In the genomic region with DNA sequence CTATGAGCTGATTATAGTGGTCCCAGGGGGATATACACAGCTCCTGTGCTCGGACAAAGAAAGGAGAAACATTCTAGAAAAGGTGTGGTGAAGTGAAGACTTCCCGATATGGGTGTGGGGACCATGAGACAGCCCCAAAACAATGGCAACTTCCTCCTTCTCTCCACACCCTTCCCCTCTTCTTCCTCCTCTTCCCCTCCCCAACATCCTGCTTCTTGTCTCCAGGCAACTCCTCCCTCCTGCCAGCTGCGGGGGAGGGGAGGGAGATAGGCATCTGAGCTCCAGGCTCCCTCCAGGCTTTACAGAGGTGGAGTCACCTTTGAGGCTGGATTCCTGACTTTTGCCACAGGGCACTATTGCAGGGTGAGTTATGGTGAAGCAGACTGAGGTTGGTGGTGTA, we compare ENCODE assay signal across 14 mouse cellular contexts. TPM values are rescaled to one million over a fixed set of nuclear protein-coding genes. Genes with fewer than 3 reads are reported as not detected.
DNase-seq lines count a peak whose midpoint lies in the region; ATAC-seq lines count a peak whose summit lies in the region.
"Had no signal": no experiment of that assay in that cellular context is flagged by ENCODE, and none has a peak within 500 bp of the region (broad histone marks: within the 10 kb centered on the region; RNA-seq: fewer than 3 reads in every experiment).

No protein-coding gene starts in this region.

- H3K9ac ChIP-seq in kidney, embryonic 15.5 days = no peak overlapping the region
- H3K9ac ChIP-seq: embryonic facial prominence, embryonic 12.5 days; forebrain, postnatal 0 days; hindbrain, embryonic 13.5 days; liver, postnatal 0 days had no signal

- WGBS in kidney, embryonic 15.5 days = 37% methylated on average over 3 of the region's 3 CpGs

- no peak for ATAC-seq in kidney, embryonic 15.5 days (replicated peaks; ENCODE audit: low FRiP score)
- ATAC-seq in monocyte, adult 5-6 weeks (replicated peaks; ENCODE audit: insufficient number of reproducible peaks, low FRiP score, low TSS enrichment, poor library complexity, severe bottlenecking) = peak; percentile 60
- ATAC-seq: forebrain, postnatal 0 days; liver, postnatal 0 days had no signal

- no peak overlapping the region for H3K4me2 ChIP-seq in kidney, embryonic 15.5 days
- H3K4me2 ChIP-seq: embryonic facial prominence, embryonic 12.5 days; hindbrain, embryonic 13.5 days had no signal

- H3K36me3 ChIP-seq in kidney, embryonic 15.5 days = no peaks in the 10 kb centered on the region
- H3K36me3 ChIP-seq: embryonic facial prominence, embryonic 12.5 days; hindbrain, embryonic 13.5 days had no signal

- no peak overlapping the region for H3K27ac ChIP-seq in kidney, embryonic 15.5 days
- H3K27ac ChIP-seq: embryonic facial prominence, embryonic 12.5 days; hindbrain, embryonic 13.5 days; left cerebral cortex, adult 2 months had no signal

- H3K9me3 ChIP-seq in kidney, embryonic 15.5 days (replicated peaks) = no peaks in the 10 kb centered on the region
- H3K9me3 ChIP-seq: embryonic facial prominence, embryonic 12.5 days; hindbrain, embryonic 13.5 days had no signal

- H3K4me1 ChIP-seq in kidney, embryonic 15.5 days = peaks cover 8% of the 10 kb centered on the region; the same call in 1 of the 2 replicates
- H3K4me1 ChIP-seq: embryonic facial prominence, embryonic 12.5 days; hindbrain, embryonic 13.5 days had no signal

- no peaks in the 10 kb centered on the region for H3K27me3 ChIP-seq in kidney, embryonic 15.5 days
- H3K27me3 ChIP-seq: embryonic facial prominence, embryonic 12.5 days; hindbrain, embryonic 13.5 days had no signal

- DNase-seq in kidney, adult 11 months = peak; percentile 37
- DNase-seq in ZHBTc4 (ENCODE audit: low read depth, low spot score) = peak; percentile 78
- DNase-seq in kidney, postnatal 14 days = peak; percentile 56
- no peak for DNase-seq in left cerebral cortex, adult 18-20 months (ENCODE audit: low spot score in 2 of 2)
- DNase-seq in spleen, postnatal 4 days (ENCODE audit: low spot score in 2 of 2) = no peak
- no peak for DNase-seq in spleen, postnatal 14 days (ENCODE audit: low spot score in 2 of 2)
- DNase-seq: forebrain, postnatal 0 days; liver, postnatal 0 days; thymus, postnatal 25 days had no signal

- H3K4me3 ChIP-seq in kidney, embryonic 15.5 days (replicated peaks) = no peak overlapping the region
- H3K4me3 ChIP-seq: embryonic facial prominence, embryonic 12.5 days; hindbrain, embryonic 13.5 days; left cerebral cortex, adult 2 months had no signal

RNA-seq across cellular contexts. Expression of gene Ropn1l, which starts 40.6 kb away (rescaled TPM):
- 3.0 and 3.4 TPM in 2 replicates for polyA plus RNA-seq in kidney, embryonic 15.5 days (2015; fragmentation: Nextera tagmentation; extraction: Ambion mirVana)
- 0.29 to 3.7 TPM (median 1.2 TPM) in 3 replicates for total RNA-seq in monocyte, adult 5-6 weeks (2017)
- total RNA-seq in left cerebral cortex, adult 18-20 months (2021) = 1 to 10 TPM in 1 of 2 experiments, under 1 TPM in 1; 0.40 to 1.2 TPM

RNA-seq across cellular contexts. Expression of gene Ankrd33b, which starts 45.4 kb away (rescaled TPM):
- 6.2 and 6.5 TPM in 2 replicates for polyA plus RNA-seq in kidney, embryonic 15.5 days (2015; fragmentation: Nextera tagmentation; extraction: Ambion mirVana)
- total RNA-seq in monocyte, adult 5-6 weeks (2017) = 0.97 to 11.6 TPM (median 9.1 TPM) in 3 replicates
- total RNA-seq in left cerebral cortex, adult 18-20 months (2021) = 10 to 100 TPM; 81.7 to 87.2 TPM

Comparison
In these comparisons a context has a peak if more than half of its experiments do, and no peak if none do; other contexts are left out.
1. DNase-seq: peak in kidney, adult 11 months (single experiment), ZHBTc4 (single experiment) and kidney, postnatal 14 days (single experiment); none in left cerebral cortex, adult 18-20 months (0 of 2), spleen, postnatal 4 days (0 of 2) and spleen, postnatal 14 days (0 of 2).